Mouse (Mus musculus): ENCODE measurements around the gene Vps39. TPM values are rescaled to one million over a fixed set of nuclear protein-coding genes. Genes with fewer than 3 reads are reported as not detected.
A peak's percentile ranks its signal among the peaks of the same experiment; 100 is the strongest.

The Vps39 gene
- polyA plus RNA-seq, 1 experiment = 34.0 TPM

GRCm38 (mm10) chr2:120313976-120314375 is 39.0 kb downstream of the Vps39 start, which contains the start of gene Pla2g4f:
Gene Pla2g4f (minus strand): TSS chr2:120314165.
- TF ChIP-seq REST (IDR thresholded peaks at IDR 0.05; ENCODE audit: insufficient read depth, insufficient read length) = no peak
- TF ChIP-seq POLR2A (IDR thresholded peaks at IDR 0.05; ENCODE audit: insufficient read length, low read depth) = no peak
- no peak for TF ChIP-seq USF1 (IDR thresholded peaks at IDR 0.05; ENCODE audit: low read depth)
- no peak for TF ChIP-seq E2F4 (IDR thresholded peaks at IDR 0.05; ENCODE audit: insufficient read depth)
- TF ChIP-seq MAX (IDR thresholded peaks at IDR 0.05; ENCODE audit: low read depth) = no peak
- no peak for TF ChIP-seq POLR2AphosphoS2 (IDR thresholded peaks at IDR 0.05; ENCODE audit: insufficient read length, low read depth)
- TF ChIP-seq CEBPB (IDR thresholded peaks at IDR 0.05; ENCODE audit: insufficient read depth, poor library complexity, severe bottlenecking) = no peak
- no peak for TF ChIP-seq TCF3 (IDR thresholded peaks at IDR 0.05; ENCODE audit: insufficient read length, low read depth)
- no peak for TF ChIP-seq MYOD1 (IDR thresholded peaks at IDR 0.05; ENCODE audit: control insufficient read depth in 1 of 3, insufficient read length in 2 of 3, low read depth in 2 of 3)
- TF ChIP-seq MYOG (IDR thresholded peaks at IDR 0.05; ENCODE audit: control insufficient read depth in 1 of 3, insufficient read depth in 1 of 3, insufficient read length in 2 of 3, low read depth in 2 of 3) = no peak
- no peak for TF ChIP-seq TCF12 (IDR thresholded peaks at IDR 0.05; ENCODE audit: insufficient read depth, poor library complexity, severe bottlenecking)
- no peak for TF ChIP-seq SRF (IDR thresholded peaks at IDR 0.05; ENCODE audit: control insufficient read depth, insufficient read length, low read depth)
- no peak within 1 kb of the TSS for H3ac ChIP-seq (ENCODE audit: control insufficient read depth, insufficient read length)
- H3K27me3 ChIP-seq (ENCODE audit: control insufficient read depth, insufficient read depth, insufficient read length) = peaks cover 7% of the 10 kb centered on the region
- H3K4me3 ChIP-seq = no peak within 1 kb of the TSS
- H3K4me2 ChIP-seq (ENCODE audit: low read depth) = no peak within 1 kb of the TSS
- H3K79me2 ChIP-seq (ENCODE audit: control insufficient read depth, insufficient read depth) = no peaks in the 10 kb centered on the region
- peaks cover 3% of the 10 kb centered on the region for H3K36me3 ChIP-seq (ENCODE audit: control insufficient read depth, insufficient read depth)

- no peaks in the 10 kb centered on the region for H3K36me3 ChIP-seq (ENCODE audit: control insufficient read depth, insufficient read depth)
- no peak overlapping the region for H3ac ChIP-seq (ENCODE audit: control insufficient read depth, insufficient read length)
- H3K4me3 ChIP-seq = no peak overlapping the region
- H3K4me2 ChIP-seq (ENCODE audit: low read depth) = no peak overlapping the region
- no peaks in the 10 kb centered on the region for H3K79me2 ChIP-seq (ENCODE audit: control insufficient read depth, insufficient read depth)
- H3K27me3 ChIP-seq (ENCODE audit: control insufficient read depth, insufficient read depth, insufficient read length) = peaks cover 7% of the 10 kb centered on the region
- TF ChIP-seq SRF (IDR thresholded peaks at IDR 0.05; ENCODE audit: control insufficient read depth, insufficient read length, low read depth) (no peak), TCF12 (IDR thresholded peaks at IDR 0.05; ENCODE audit: insufficient read depth, poor library complexity, severe bottlenecking) (no peak), POLR2AphosphoS2 (IDR thresholded peaks at IDR 0.05; ENCODE audit: insufficient read length, low read depth) (no peak), USF1 (IDR thresholded peaks at IDR 0.05; ENCODE audit: low read depth) (no peak), POLR2A (IDR thresholded peaks at IDR 0.05; ENCODE audit: insufficient read length, low read depth) (no peak), REST (IDR thresholded peaks at IDR 0.05; ENCODE audit: insufficient read depth, insufficient read length) (no peak), MAX (IDR thresholded peaks at IDR 0.05; ENCODE audit: low read depth) (no peak), MYOD1 (IDR thresholded peaks at IDR 0.05; ENCODE audit: control insufficient read depth in 1 of 3, insufficient read length in 2 of 3, low read depth in 2 of 3) (no peak)
These were observed 40.6 kb downstream of the Vps39 start for GRCm38 (mm10) chr2:120312276-120312825.

- no peak overlapping the region for H3K4me2 ChIP-seq (ENCODE audit: low read depth)
- no peak overlapping the region for H3ac ChIP-seq (ENCODE audit: control insufficient read depth, insufficient read length)
- no peak overlapping the region for H3K4me3 ChIP-seq
- peaks cover 6% of the 10 kb centered on the region for H3K27me3 ChIP-seq (ENCODE audit: control insufficient read depth, insufficient read depth, insufficient read length)
- H3K36me3 ChIP-seq (ENCODE audit: control insufficient read depth, insufficient read depth) = no peaks in the 10 kb centered on the region
- TF ChIP-seq E2F4 (IDR thresholded peaks at IDR 0.05; ENCODE audit: insufficient read depth) (no peak), CEBPB (IDR thresholded peaks at IDR 0.05; ENCODE audit: insufficient read depth, poor library complexity, severe bottlenecking) (no peak), REST (IDR thresholded peaks at IDR 0.05; ENCODE audit: insufficient read depth, insufficient read length) (no peak), TCF3 (IDR thresholded peaks at IDR 0.05; ENCODE audit: insufficient read length, low read depth) (no peak), POLR2A (IDR thresholded peaks at IDR 0.05; ENCODE audit: insufficient read length, low read depth) (no peak), MYOG (IDR thresholded peaks at IDR 0.05; ENCODE audit: control insufficient read depth in 1 of 3, insufficient read depth in 1 of 3, insufficient read length in 2 of 3, low read depth in 2 of 3) (peak in 1 of 3 experiments; percentile 47), MYOD1 (IDR thresholded peaks at IDR 0.05; ENCODE audit: control insufficient read depth in 1 of 3, insufficient read length in 2 of 3, low read depth in 2 of 3) (peak in 2 of 3 experiments; percentile 66 to 71), SRF (IDR thresholded peaks at IDR 0.05; ENCODE audit: control insufficient read depth, insufficient read length, low read depth) (no peak)
- H3K79me2 ChIP-seq (ENCODE audit: control insufficient read depth, insufficient read depth) = no peaks in the 10 kb centered on the region
These were observed 48.8 kb downstream of the Vps39 start for GRCm38 (mm10) chr2:120304113-120304512.

- TF ChIP-seq MAX (IDR thresholded peaks at IDR 0.05; ENCODE audit: low read depth) = no peak
- no peak for TF ChIP-seq SRF (IDR thresholded peaks at IDR 0.05; ENCODE audit: control insufficient read depth, insufficient read length, low read depth)
- no peak for TF ChIP-seq POLR2AphosphoS2 (IDR thresholded peaks at IDR 0.05; ENCODE audit: insufficient read length, low read depth)
- no peak for TF ChIP-seq MYOD1 (IDR thresholded peaks at IDR 0.05; ENCODE audit: control insufficient read depth in 1 of 3, insufficient read length in 2 of 3, low read depth in 2 of 3)
- no peak for TF ChIP-seq TCF3 (IDR thresholded peaks at IDR 0.05; ENCODE audit: insufficient read length, low read depth)
- TF ChIP-seq E2F4 (IDR thresholded peaks at IDR 0.05; ENCODE audit: insufficient read depth) = no peak
- TF ChIP-seq USF1 (IDR thresholded peaks at IDR 0.05; ENCODE audit: low read depth) = no peak
- no peak for TF ChIP-seq POLR2A (IDR thresholded peaks at IDR 0.05; ENCODE audit: insufficient read length, low read depth)
These were observed 51.9 kb downstream of the Vps39 start for GRCm38 (mm10) chr2:120301076-120301475.

GRCm38 (mm10) chr2:120299866-120300265 is 53.1 kb downstream of the Vps39 start:
- Histone ChIP-seq H3K79me2 (ENCODE audit: control insufficient read depth, insufficient read depth) (no peaks in the 10 kb centered on the region), H3ac (ENCODE audit: control insufficient read depth, insufficient read length) (no peak overlapping the region), H3K27me3 (ENCODE audit: control insufficient read depth, insufficient read depth, insufficient read length) (peaks cover 3% of the 10 kb centered on the region), H3K4me3 (no peak overlapping the region), H3K36me3 (ENCODE audit: control insufficient read depth, insufficient read depth) (no peaks in the 10 kb centered on the region), H3K4me2 (ENCODE audit: low read depth) (peak overlapping the region; percentile 40)
- TF ChIP-seq CEBPB (IDR thresholded peaks at IDR 0.05; ENCODE audit: insufficient read depth, poor library complexity, severe bottlenecking) (no peak), POLR2AphosphoS2 (IDR thresholded peaks at IDR 0.05; ENCODE audit: insufficient read length, low read depth) (no peak), TCF12 (IDR thresholded peaks at IDR 0.05; ENCODE audit: insufficient read depth, poor library complexity, severe bottlenecking) (peak; percentile 82), MYOD1 (IDR thresholded peaks at IDR 0.05; ENCODE audit: control insufficient read depth in 1 of 3, insufficient read length in 2 of 3, low read depth in 2 of 3) (peak in 2 of 3 experiments; percentile 88 to 90), TCF3 (IDR thresholded peaks at IDR 0.05; ENCODE audit: insufficient read length, low read depth) (peak; percentile 55), MYOG (IDR thresholded peaks at IDR 0.05; ENCODE audit: control insufficient read depth in 1 of 3, insufficient read depth in 1 of 3, insufficient read length in 2 of 3, low read depth in 2 of 3) (peak; percentile 47 to 95 (median 83))

More at GRCm38 (mm10) chr2:120301076-120301475, 51.9 kb downstream of the Vps39 start:
- H3K4me3 ChIP-seq = no peak overlapping the region
- H3ac ChIP-seq (ENCODE audit: control insufficient read depth, insufficient read length) = no peak overlapping the region
- peaks cover 6% of the 10 kb centered on the region for H3K27me3 ChIP-seq (ENCODE audit: control insufficient read depth, insufficient read depth, insufficient read length)
- no peaks in the 10 kb centered on the region for H3K36me3 ChIP-seq (ENCODE audit: control insufficient read depth, insufficient read depth)
- no peak overlapping the region for H3K4me2 ChIP-seq (ENCODE audit: low read depth)
- no peaks in the 10 kb centered on the region for H3K79me2 ChIP-seq (ENCODE audit: control insufficient read depth, insufficient read depth)
